Mouse (Mus musculus) E14TG2a.4 (cell line): Measurements from ENCODE around the gene Hic2.

ENCODE experiments used
- CTCF ChIP-seq: conservative IDR thresholded peaks from 2 replicates; pipeline ENCODE4 v1.5.1; 2014; ENCODE audit warnings: low read length
- POU5F1 ChIP-seq: IDR thresholded peaks from 2 replicates; pipeline ENCODE4 v1.6.1; 2014; ENCODE audit warnings: low read length, borderline replicate concordance

- no peak for TF ChIP-seq CTCF
- no peak for TF ChIP-seq POU5F1
Observed at GRCm38 (mm10) chr16:17244996-17245395, 11.6 kb downstream of the Hic2 start.
